Mouse (Mus musculus): Measurements from ENCODE around the gene Ces1c.

GRCm38 (mm10) chr8:93163363-93163762 is 32.3 kb upstream of the Ces1c start:
- no peak for TF ChIP-seq POLR2AphosphoS2 (IDR thresholded peaks at IDR 0.05; ENCODE audit: low read depth, low read length)
- no peak for TF ChIP-seq MXI1 (IDR thresholded peaks at IDR 0.05; ENCODE audit: low read depth, low read length)
